Mouse (Mus musculus) monocyte, adult 2 months (primary cell): Measurements from ENCODE around the gene Mark3.
A peak's percentile ranks its signal among the peaks of the same experiment; 100 is the strongest.

Experiments used
- DNase-seq, 2 experiments: peaks; one replicate each; pipeline ENCODE4 v3.0.0; 2022; ENCODE audit warnings: low spot score in 2 of 2, low read depth in 1 of 2

Gene Mark3

GRCm38 (mm10) chr12:111672581-111672980, 98.3 kb downstream of the Mark3 start:
- no peak for DNase-seq

- no peak for DNase-seq
Observed at GRCm38 (mm10) chr12:111674850-111675486, 100.6 kb downstream of the Mark3 start.

- no peak for DNase-seq
Observed at GRCm38 (mm10) chr12:111675797-111676580, 101.7 kb downstream of the Mark3 start.

GRCm38 (mm10) chr12:111677421-111677820, 103.1 kb downstream of the Mark3 start:
- no peak for DNase-seq

- peak; percentile 53 to 77 for DNase-seq
Observed at GRCm38 (mm10) chr12:111677882-111678669, 103.8 kb downstream of the Mark3 start, which contains the start of gene Trmt61a. Gene Trmt61a, plus strand, starts transcription at chr12:111678105.

GRCm38 (mm10) chr12:111678670-111678933, 104.3 kb downstream of the Mark3 start:
- DNase-seq = no peak

GRCm38 (mm10) chr12:111678997-111679396, 104.7 kb downstream of the Mark3 start:
- no peak for DNase-seq

- DNase-seq = no peak
Observed at GRCm38 (mm10) chr12:111680661-111681060, 106.3 kb downstream of the Mark3 start.

GRCm38 (mm10) chr12:111681305-111681704, 107.0 kb downstream of the Mark3 start:
- no peak for DNase-seq

- no peak for DNase-seq
Observed at GRCm38 (mm10) chr12:111682003-111682402, 107.7 kb downstream of the Mark3 start.

GRCm38 (mm10) chr12:111682806-111683205, 108.5 kb downstream of the Mark3 start:
- DNase-seq = no peak

- DNase-seq = no peak
Observed at GRCm38 (mm10) chr12:111686390-111686789, 112.1 kb downstream of the Mark3 start.

GRCm38 (mm10) chr12:111687350-111688068, 113.2 kb downstream of the Mark3 start:
- no peak for DNase-seq

GRCm38 (mm10) chr12:111688069-111688428, 113.7 kb downstream of the Mark3 start:
- no peak for DNase-seq

- no peak for DNase-seq
Observed at GRCm38 (mm10) chr12:111689426-111689825, 115.1 kb downstream of the Mark3 start.

GRCm38 (mm10) chr12:111691346-111691872, 117.1 kb downstream of the Mark3 start:
- no peak for DNase-seq

GRCm38 (mm10) chr12:111692899-111693298, 118.6 kb downstream of the Mark3 start:
- no peak for DNase-seq

GRCm38 (mm10) chr12:111693341-111694270, 119.3 kb downstream of the Mark3 start:
- no peak for DNase-seq

- DNase-seq = no peak
Observed at GRCm38 (mm10) chr12:111694271-111694781, 120.0 kb downstream of the Mark3 start.
